Mouse (Mus musculus) NIH3T3 (cell line): ENCODE results near the gene Chchd2.
"Not testable (repeated sequence)": the region's sequence is repeated elsewhere in the genome, so short reads cannot be mapped to it uniquely, and the experiment has no call there.

Experiments used
- DNase-seq: peaks from one replicate; pipeline ENCODE4 v3.0.0-alpha.2; 2012; ENCODE audit warnings: low read depth

Gene Chchd2

GRCm38 (mm10) chr5:129886911-129887636 lies at the start of gene Chchd2:
Gene Chchd2 (minus strand): TSS chr5:129887470.
- peak; percentile 98 for DNase-seq

- no peak for DNase-seq
Observed at GRCm38 (mm10) chr5:129936941-129937340, 49.7 kb upstream of the Chchd2 start.

- DNase-seq = peak; percentile 60
Observed at GRCm38 (mm10) chr5:129929924-129930855, 42.9 kb upstream of the Chchd2 start.

- no peak for DNase-seq
Observed at GRCm38 (mm10) chr5:129925933-129926332, 38.7 kb upstream of the Chchd2 start.

GRCm38 (mm10) chr5:129924820-129925452 lies 37.7 kb upstream of the Chchd2 start:
- no peak for DNase-seq

- DNase-seq = no peak
Observed at GRCm38 (mm10) chr5:129921972-129922371, 34.7 kb upstream of the Chchd2 start.

- DNase-seq = no peak
Observed at GRCm38 (mm10) chr5:129919320-129919719, 32.0 kb upstream of the Chchd2 start.

GRCm38 (mm10) chr5:129918752-129919151 lies 31.5 kb upstream of the Chchd2 start:
- no peak for DNase-seq

- no peak for DNase-seq
Observed at GRCm38 (mm10) chr5:129918065-129918651, 30.9 kb upstream of the Chchd2 start.

- DNase-seq = not testable (repeated sequence)
Observed at GRCm38 (mm10) chr5:129915491-129915890, 28.2 kb upstream of the Chchd2 start.

GRCm38 (mm10) chr5:129914024-129914423 lies 26.8 kb upstream of the Chchd2 start:
- peak; percentile 76 for DNase-seq

GRCm38 (mm10) chr5:129909591-129909990 lies 22.3 kb upstream of the Chchd2 start:
- DNase-seq = no peak

GRCm38 (mm10) chr5:129909147-129909546 lies 21.9 kb upstream of the Chchd2 start:
- DNase-seq = no peak

GRCm38 (mm10) chr5:129908242-129908965 lies 21.1 kb upstream of the Chchd2 start, which contains the start of gene Nupr1l:
Gene Nupr1l (plus strand): TSS chr5:129908540.
- peak; percentile 93 for DNase-seq

- DNase-seq = no peak
Observed at GRCm38 (mm10) chr5:129907775-129908174, 20.5 kb upstream of the Chchd2 start.

- no peak for DNase-seq
Observed at GRCm38 (mm10) chr5:129898449-129898848, 11.2 kb upstream of the Chchd2 start, which contains the start of gene Phkg1. Gene Phkg1 (minus strand): TSS chr5:129898549.

GRCm38 (mm10) chr5:129895198-129896088 lies 8.2 kb upstream of the Chchd2 start, which contains the start of gene Zbed5:
Gene Zbed5 (plus strand): TSS chr5:129895723.
- DNase-seq = peak; percentile 96

- not testable (repeated sequence) for DNase-seq
Observed at GRCm38 (mm10) chr5:129890390-129890789, 3.1 kb upstream of the Chchd2 start.

- DNase-seq = peak; percentile 62
Observed at GRCm38 (mm10) chr5:129886271-129886670, 999 bp downstream of the Chchd2 start.

- no peak for DNase-seq
Observed at GRCm38 (mm10) chr5:129879888-129880287, 7.4 kb downstream of the Chchd2 start.
